Mouse (Mus musculus): Measurements from ENCODE around the gene Chst5. TPM values are rescaled to one million over a fixed set of nuclear protein-coding genes. Genes with fewer than 3 reads are reported as not detected.

Chst5 gene
- polyA plus RNA-seq, 1 experiment from 2014 or later, result not detected

DNA sequence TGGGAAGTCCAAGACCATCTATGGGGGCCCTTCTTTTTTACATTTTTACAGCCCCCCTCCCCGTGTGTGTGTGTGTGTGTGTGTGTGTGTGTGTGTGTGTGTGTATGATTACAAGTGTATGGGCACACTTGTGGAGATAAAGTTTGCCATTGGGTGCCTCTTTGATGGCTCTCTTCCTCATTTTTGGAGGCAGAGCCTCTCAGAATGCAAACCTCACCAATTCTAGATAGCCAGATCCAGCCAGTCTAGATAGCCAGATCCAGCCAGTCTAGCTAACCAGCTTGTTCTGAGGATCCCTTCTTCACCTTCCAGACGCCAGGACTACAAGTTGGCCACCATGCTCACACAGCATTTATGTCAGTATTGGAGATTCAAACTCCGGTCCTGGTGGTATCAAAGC lies 39.0 kb downstream of the Chst5 start:
- Histone ChIP-seq H3K36me3 (replicated peaks; ENCODE audit: insufficient read depth, low read length) (no peaks in the 10 kb centered on the region; the same call in 1 of the 2 replicates), H3K27me3 (ENCODE audit: insufficient read depth, low read length) (no peaks in the 10 kb centered on the region), H3K9me3 (ENCODE audit: low read length) (no peaks in the 10 kb centered on the region), H3K4me2 (ENCODE audit: low read depth, low read length) (no peak overlapping the region), H3K9ac (replicated peaks) (no peak overlapping the region), H3K4me3 (ENCODE audit: low read depth, low read length) (no peak overlapping the region), H3K4me1 (ENCODE audit: insufficient read depth) (peaks cover 9% of the 10 kb centered on the region; the same call in 1 of the 2 replicates), H3K27ac (ENCODE audit: low read depth) (no peak overlapping the region)
- WGBS (ENCODE audit: insufficient replicate concordance), result 72% methylated on average over 3 of the region's 3 CpGs
- TF ChIP-seq EP300 (IDR thresholded peaks at IDR 0.05; ENCODE audit: low read depth), result no peak
- ATAC-seq (no peak), DNase-seq (no peak)

DNA sequence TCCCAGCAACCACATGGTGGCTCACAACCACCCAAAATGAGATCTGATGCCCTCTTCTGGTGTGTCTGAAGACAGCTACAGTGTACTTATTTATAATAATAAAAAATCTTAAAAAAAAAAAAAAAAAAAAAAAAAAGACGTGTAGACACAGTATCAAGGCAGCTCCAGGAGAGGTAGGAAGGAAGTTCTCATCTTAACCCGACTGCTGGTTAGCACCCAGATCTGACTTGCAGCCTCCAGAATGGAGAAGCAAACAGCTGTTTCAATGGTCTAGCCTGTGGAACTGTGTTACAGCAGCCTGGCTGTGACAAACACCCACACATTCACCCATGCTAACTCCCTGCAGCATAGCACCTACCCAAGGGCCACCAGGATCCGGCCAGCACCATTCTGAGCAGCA lies 39.9 kb downstream of the Chst5 start:
- Histone ChIP-seq H3K27ac (ENCODE audit: low read depth) (no peak overlapping the region), H3K9ac (replicated peaks) (no peak overlapping the region), H3K27me3 (ENCODE audit: insufficient read depth, low read length) (no peaks in the 10 kb centered on the region), H3K4me1 (ENCODE audit: insufficient read depth) (peaks cover 6% of the 10 kb centered on the region; the same call in 1 of the 2 replicates), H3K36me3 (replicated peaks; ENCODE audit: insufficient read depth, low read length) (peaks cover 4% of the 10 kb centered on the region), H3K4me3 (ENCODE audit: low read depth, low read length) (no peak overlapping the region), H3K9me3 (ENCODE audit: low read length) (no peaks in the 10 kb centered on the region), H3K4me2 (ENCODE audit: low read depth, low read length) (no peak overlapping the region)
- TF ChIP-seq CTCF (IDR thresholded peaks at IDR 0.05; ENCODE audit: low read depth), result no peak
- no peak for TF ChIP-seq EP300 (IDR thresholded peaks at IDR 0.05; ENCODE audit: low read depth)
- ATAC-seq (no peak), DNase-seq (no peak)
- 69% methylated on average over 3 of the region's 3 CpGs for WGBS (ENCODE audit: insufficient replicate concordance)

DNA sequence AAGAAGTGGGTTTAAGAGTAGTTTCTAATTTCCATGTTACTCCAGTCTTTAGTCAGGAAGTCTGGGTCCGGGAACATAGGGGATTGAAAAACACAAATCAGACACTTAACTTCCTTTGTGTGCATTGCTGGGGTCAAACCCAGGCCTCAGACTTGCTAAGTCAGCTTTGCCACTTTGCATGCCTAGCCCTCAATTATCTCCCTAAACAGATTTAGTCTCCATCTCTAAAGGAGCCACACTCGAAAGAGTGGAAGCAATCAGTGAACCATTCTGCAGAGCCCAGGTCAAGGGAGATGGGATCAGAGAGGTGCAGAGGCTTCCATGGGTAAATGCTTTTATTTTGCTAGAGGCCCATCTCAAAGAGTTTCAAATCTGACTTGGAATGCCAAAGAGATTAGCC lies 41.6 kb downstream of the Chst5 start:
- Histone ChIP-seq H3K36me3 (replicated peaks; ENCODE audit: insufficient read depth, low read length) (peaks cover 6% of the 10 kb centered on the region), H3K27ac (ENCODE audit: low read depth) (no peak overlapping the region), H3K9me3 (ENCODE audit: low read length) (no peaks in the 10 kb centered on the region), H3K4me3 (ENCODE audit: low read depth, low read length) (no peak overlapping the region), H3K27me3 (ENCODE audit: insufficient read depth, low read length) (no peaks in the 10 kb centered on the region), H3K4me2 (ENCODE audit: low read depth, low read length) (no peak overlapping the region), H3K4me1 (ENCODE audit: insufficient read depth) (peaks cover 3% of the 10 kb centered on the region; the same call in 1 of the 2 replicates), H3K9ac (replicated peaks) (no peak overlapping the region)
- ATAC-seq (no peak), DNase-seq (no peak)
- 52% methylated on average over 2 of the region's 2 CpGs for WGBS (ENCODE audit: insufficient replicate concordance)
- no peak for TF ChIP-seq EP300 (IDR thresholded peaks at IDR 0.05; ENCODE audit: low read depth)
- no peak for TF ChIP-seq CTCF (IDR thresholded peaks at IDR 0.05; ENCODE audit: low read depth)

DNA sequence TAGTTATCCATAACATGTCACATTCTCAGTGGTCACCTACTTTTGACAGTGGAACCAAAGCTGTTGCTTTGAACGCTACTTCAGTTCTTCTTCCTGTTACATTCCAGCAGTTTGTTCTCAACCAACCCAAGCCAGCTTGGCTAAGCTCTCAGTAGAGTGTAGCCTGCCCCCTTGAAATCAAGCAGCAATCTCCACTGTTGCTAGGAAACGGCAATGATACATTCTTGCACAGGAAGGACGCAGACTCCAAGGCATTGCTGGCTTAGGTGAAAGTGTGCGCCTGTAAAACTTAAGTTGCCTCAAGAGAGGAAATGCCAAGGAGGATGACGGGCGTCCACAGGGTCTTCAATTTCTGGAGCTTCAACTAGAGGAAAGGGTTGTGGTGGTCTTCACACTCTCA lies 44.4 kb downstream of the Chst5 start:
- no peaks in the 10 kb centered on the region for H3K4me1 ChIP-seq (ENCODE audit: insufficient read depth)
- peaks cover 6% of the 10 kb centered on the region for H3K36me3 ChIP-seq (replicated peaks; ENCODE audit: insufficient read depth, low read length)
- no peaks in the 10 kb centered on the region for H3K27me3 ChIP-seq (ENCODE audit: insufficient read depth, low read length)
- 75% methylated on average over 6 of the region's 6 CpGs for WGBS (ENCODE audit: insufficient replicate concordance)
- H3K4me2 ChIP-seq (ENCODE audit: low read depth, low read length), result no peak overlapping the region
- no peak for DNase-seq
- H3K9ac ChIP-seq (replicated peaks), result no peak overlapping the region
- no peak overlapping the region for H3K4me3 ChIP-seq (ENCODE audit: low read depth, low read length)
- no peak for ATAC-seq
- H3K9me3 ChIP-seq (ENCODE audit: low read length), result no peaks in the 10 kb centered on the region
- TF ChIP-seq EP300 (IDR thresholded peaks at IDR 0.05; ENCODE audit: low read depth) (no peak), CTCF (IDR thresholded peaks at IDR 0.05; ENCODE audit: low read depth) (no peak)
- no peak overlapping the region for H3K27ac ChIP-seq (ENCODE audit: low read depth)

DNA sequence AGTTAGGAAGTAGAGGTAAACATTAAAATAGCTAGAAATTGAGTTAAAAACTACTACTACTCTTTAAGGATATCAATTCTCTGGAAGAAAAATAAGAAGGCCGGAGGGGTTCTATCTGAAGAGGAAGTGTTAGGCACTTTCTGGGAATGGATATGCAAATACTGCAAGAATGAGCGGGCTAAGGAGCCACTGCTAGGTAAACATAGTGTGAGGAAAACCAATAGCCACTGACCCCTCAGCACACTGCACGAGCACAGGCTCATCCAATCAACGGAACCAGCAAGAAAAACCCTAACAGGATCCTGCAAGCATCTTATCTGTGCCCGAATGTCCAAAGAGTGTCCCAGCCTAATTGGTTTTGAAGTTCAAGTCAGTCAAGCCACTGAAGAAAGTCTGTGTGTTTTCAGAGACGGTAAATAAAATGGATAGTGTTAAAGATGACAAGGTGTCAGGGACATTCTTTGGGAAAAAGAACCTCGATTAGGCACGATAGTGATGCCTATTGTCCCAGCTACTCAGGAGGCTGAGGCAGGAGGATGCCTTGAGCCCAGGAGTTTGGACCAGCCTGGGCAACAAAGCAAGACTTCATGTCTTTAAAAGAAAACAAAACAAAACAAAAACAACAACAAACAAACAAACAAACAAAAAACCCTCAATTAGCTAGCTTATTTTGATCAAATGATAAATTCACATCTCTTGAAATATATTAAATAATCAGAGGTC lies 45.0 kb downstream of the Chst5 start:
- DNase-seq (no peak), ATAC-seq (no peak)
- peaks cover 6% of the 10 kb centered on the region for H3K36me3 ChIP-seq (replicated peaks; ENCODE audit: insufficient read depth, low read length)
- no peaks in the 10 kb centered on the region for H3K27me3 ChIP-seq (ENCODE audit: insufficient read depth, low read length)
- H3K9ac ChIP-seq (replicated peaks), result no peak overlapping the region
- H3K4me2 ChIP-seq (ENCODE audit: low read depth, low read length), result no peak overlapping the region
- TF ChIP-seq EP300 (IDR thresholded peaks at IDR 0.05; ENCODE audit: low read depth) (no peak), CTCF (IDR thresholded peaks at IDR 0.05; ENCODE audit: low read depth) (no peak)
- H3K4me1 ChIP-seq (ENCODE audit: insufficient read depth), result no peaks in the 10 kb centered on the region
- 80% methylated on average over 8 of the region's 8 CpGs for WGBS (ENCODE audit: insufficient replicate concordance)
- H3K9me3 ChIP-seq (ENCODE audit: low read length), result no peaks in the 10 kb centered on the region
- H3K27ac ChIP-seq (ENCODE audit: low read depth), result no peak overlapping the region
- H3K4me3 ChIP-seq (ENCODE audit: low read depth, low read length), result no peak overlapping the region

DNA sequence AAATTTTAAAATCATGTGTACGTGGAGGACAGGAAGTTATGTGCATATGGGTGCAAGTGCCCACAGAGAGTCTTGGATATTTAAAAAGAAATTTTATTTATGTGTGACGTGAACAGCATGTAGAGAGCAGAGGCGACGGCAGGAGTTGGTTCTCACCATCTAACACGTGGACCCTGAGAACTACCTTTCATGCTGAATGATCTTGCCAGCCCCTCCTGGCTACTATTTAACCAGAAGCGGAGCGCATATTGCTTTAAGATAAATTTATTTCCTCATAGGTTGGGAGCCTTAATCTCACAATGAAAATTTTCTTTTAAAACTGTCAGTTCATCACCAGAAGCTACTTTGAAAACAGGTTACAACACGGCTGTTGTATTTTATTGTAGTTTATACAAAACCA lies 45.6 kb downstream of the Chst5 start:
- Histone ChIP-seq H3K36me3 (replicated peaks; ENCODE audit: insufficient read depth, low read length) (peaks cover 6% of the 10 kb centered on the region), H3K4me3 (ENCODE audit: low read depth, low read length) (no peak overlapping the region), H3K9ac (replicated peaks) (no peak overlapping the region), H3K27ac (ENCODE audit: low read depth) (no peak overlapping the region), H3K9me3 (ENCODE audit: low read length) (no peaks in the 10 kb centered on the region), H3K27me3 (ENCODE audit: insufficient read depth, low read length) (no peaks in the 10 kb centered on the region), H3K4me2 (ENCODE audit: low read depth, low read length) (no peak overlapping the region), H3K4me1 (ENCODE audit: insufficient read depth) (no peaks in the 10 kb centered on the region)
- ATAC-seq, result no peak
- no peak for DNase-seq
- 83% methylated on average over 8 of the region's 8 CpGs for WGBS (ENCODE audit: insufficient replicate concordance)
- TF ChIP-seq CTCF (IDR thresholded peaks at IDR 0.05; ENCODE audit: low read depth), result no peak
- no peak for TF ChIP-seq EP300 (IDR thresholded peaks at IDR 0.05; ENCODE audit: low read depth)

All from liver, postnatal 0 days (tissue).